Mouse (Mus musculus) ES-E14 (cell line): ENCODE measurements around the gene Cryba4.

ENCODE experiments used
- CHD2 ChIP-seq: IDR thresholded peaks from 2 replicates; pipeline ENCODE4 v1.6.1; 2014; ENCODE audit warnings: mild to moderate bottlenecking, low read depth, low read length, inconsistent platforms
- HCFC1 ChIP-seq: IDR thresholded peaks from 2 replicates; pipeline ENCODE4 v1.6.1; 2012; ENCODE audit warnings: low read length, inconsistent platforms, borderline replicate concordance; ENCODE audit not compliant: insufficient read depth
- MAFK ChIP-seq: IDR thresholded peaks from 2 replicates; pipeline ENCODE4 v1.6.1; 2014; ENCODE audit warnings: mild to moderate bottlenecking, low read depth, low read length, inconsistent platforms; ENCODE audit not compliant: insufficient read depth
- ZC3H11A ChIP-seq: IDR thresholded peaks from 2 replicates; pipeline ENCODE4 v1.6.1; 2012; ENCODE audit warnings: low read depth, mild to moderate bottlenecking, inconsistent platforms, low read length, borderline replicate concordance
- ZNF384 ChIP-seq: IDR thresholded peaks from 2 replicates; pipeline ENCODE4 v1.6.1; 2012; ENCODE audit warnings: low read depth, low read length, inconsistent platforms

DNA sequence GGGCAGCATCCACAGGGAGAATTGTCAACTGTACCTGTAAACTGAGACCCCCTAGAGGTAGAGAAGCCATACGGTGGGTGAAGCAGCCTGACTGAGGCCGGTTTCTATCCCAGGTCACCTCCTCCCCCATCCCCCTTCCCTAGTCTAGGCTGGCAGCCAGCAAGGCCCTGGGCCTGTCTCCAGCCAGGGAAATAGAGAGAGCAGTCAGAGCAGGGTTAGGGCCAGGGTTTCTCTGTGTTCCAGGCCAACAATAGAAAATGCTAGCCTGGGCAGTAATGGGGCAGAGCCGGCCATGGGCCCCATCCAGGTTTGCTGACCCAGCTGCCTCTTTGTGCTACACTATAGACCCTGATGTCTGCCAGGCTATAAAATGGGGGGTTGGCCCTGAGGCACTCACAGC, 3.1 kb upstream of the Cryba4 start, which contains the start of gene Crybb1:
- TF ChIP-seq ZC3H11A, result no peak
- no peak for TF ChIP-seq HCFC1
- TF ChIP-seq ZNF384, result no peak
- TF ChIP-seq MAFK, result no peak
- TF ChIP-seq CHD2, result no peak
